Mouse (Mus musculus) brain, embryonic 14.5 days (tissue): ENCODE measurements around the gene Spo11.

Experiments
- CTCF ChIP-seq: fragments of 200-500 bp; IDR thresholded peaks from 2 replicates; pipeline ENCODE4 v1.5.1; 2012; ENCODE audit warnings: inconsistent platforms, mild to moderate bottlenecking, moderate library complexity, borderline replicate concordance; ENCODE audit not compliant: insufficient read depth, insufficient read length; ENCODE audit errors: extremely low read depth
- POLR2A ChIP-seq: fragments of 200-500 bp; IDR thresholded peaks from 2 replicates; pipeline ENCODE4 v1.6.1; 2012; ENCODE audit warnings: mild to moderate bottlenecking, inconsistent platforms, borderline replicate concordance; ENCODE audit not compliant: poor library complexity, insufficient read depth, insufficient read length, severe bottlenecking; ENCODE audit errors: extremely low read depth

GRCm38 (mm10) chr2:173035653-173036052 is 58.2 kb downstream of the Spo11 start:
- no peak for TF ChIP-seq POLR2A
- no peak for TF ChIP-seq CTCF
